ENCODE assay signal across 8 mouse cellular contexts in the genomic region with DNA sequence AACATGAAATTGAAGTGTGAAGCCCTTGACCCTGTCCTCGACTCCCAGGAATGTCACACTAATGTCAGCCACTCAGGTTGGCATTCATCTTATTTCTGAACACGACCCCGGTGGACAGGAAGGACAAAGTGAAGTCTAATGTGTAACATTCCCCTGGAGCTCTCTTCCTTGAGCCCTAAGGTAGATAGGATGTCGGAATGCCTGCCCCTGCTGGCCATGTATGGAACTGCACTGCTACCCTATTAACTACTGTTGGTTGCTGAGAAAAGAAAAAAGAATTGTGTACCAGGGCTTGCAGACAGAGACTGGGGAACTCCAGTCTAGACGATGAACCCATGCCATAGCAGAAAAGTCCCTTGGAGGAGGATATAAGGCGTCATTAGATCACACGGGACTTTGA.
DNase-seq lines count a peak whose midpoint lies in the region; ATAC-seq and TF ChIP-seq lines count a peak whose summit lies in the region.

No protein-coding gene starts in this region.

- peaks cover 2% of the 10 kb centered on the region for H3K4me1 ChIP-seq in hindbrain, embryonic 11.5 days (replicated peaks; ENCODE audit: control insufficient read depth, insufficient read depth, low read length)
- H3K4me1 ChIP-seq in hindbrain, embryonic 13.5 days (replicated peaks), result peaks cover 29% of the 10 kb centered on the region
- H3K4me1 ChIP-seq in cortical plate, adult 2 months (ENCODE audit: control insufficient read depth, insufficient read depth, low read length), result no peaks in the 10 kb centered on the region
- H3K4me1 ChIP-seq in midbrain, embryonic 14.5 days (ENCODE audit: control insufficient read depth, insufficient read depth, low read length), result peaks cover 23% of the 10 kb centered on the region

- H3K4me2 ChIP-seq in hindbrain, embryonic 11.5 days (replicated peaks; ENCODE audit: low read depth, low read length), result no peak overlapping the region
- H3K4me2 ChIP-seq in hindbrain, embryonic 13.5 days, result no peak overlapping the region
- H3K4me2 ChIP-seq in midbrain, embryonic 14.5 days (ENCODE audit: low read length), result no peak overlapping the region

- no peaks in the 10 kb centered on the region for H3K9me3 ChIP-seq in hindbrain, embryonic 11.5 days (ENCODE audit: control insufficient read depth, low read length)
- no peaks in the 10 kb centered on the region for H3K9me3 ChIP-seq in hindbrain, embryonic 13.5 days
- no peaks in the 10 kb centered on the region for H3K9me3 ChIP-seq in midbrain, embryonic 14.5 days (ENCODE audit: control insufficient read depth, low read length)

- peak; percentile 83 for DNase-seq in hindbrain, embryonic 11.5 days (ENCODE audit: low spot score)
- DNase-seq in 3T3-L1 (ENCODE audit: low read depth, low spot score) (peak; percentile 42), Patski (ENCODE audit: low read depth, low spot score) (no peak)
- peak; percentile 61 for DNase-seq in kidney, postnatal 10 days
- DNase-seq in midbrain, embryonic 14.5 days, result peak; percentile 85

- H3K27ac ChIP-seq in hindbrain, embryonic 11.5 days (ENCODE audit: low read depth, low read length), result no peak overlapping the region
- H3K27ac ChIP-seq in hindbrain, embryonic 13.5 days, result no peak overlapping the region
- H3K27ac ChIP-seq in cortical plate, adult 2 months (ENCODE audit: insufficient read depth, low read length), result no peak overlapping the region
- H3K27ac ChIP-seq in midbrain, embryonic 14.5 days (replicated peaks; ENCODE audit: low read depth, low read length), result no peak overlapping the region

- no peak overlapping the region for H3K4me3 ChIP-seq in hindbrain, embryonic 11.5 days (ENCODE audit: low read depth, low read length)
- no peak overlapping the region for H3K4me3 ChIP-seq in hindbrain, embryonic 13.5 days
- no peak overlapping the region for H3K4me3 ChIP-seq in cortical plate, adult 2 months (ENCODE audit: insufficient read depth, low read length)
- H3K4me3 ChIP-seq in midbrain, embryonic 14.5 days (replicated peaks; ENCODE audit: low read depth, low read length), result no peak overlapping the region

- TF ChIP-seq POLR2A in cortical plate, adult 2 months (IDR thresholded peaks at IDR 0.05; ENCODE audit: extremely low read depth, insufficient read depth, low read length), result no peak

- no peaks in the 10 kb centered on the region for H3K36me3 ChIP-seq in hindbrain, embryonic 11.5 days (ENCODE audit: control insufficient read depth, insufficient read depth, low read length)
- no peaks in the 10 kb centered on the region; the same call in 1 of the 2 replicates for H3K36me3 ChIP-seq in hindbrain, embryonic 13.5 days
- no peaks in the 10 kb centered on the region for H3K36me3 ChIP-seq in midbrain, embryonic 14.5 days (ENCODE audit: control insufficient read depth, insufficient read depth, low read length)

- no peak for ATAC-seq in hindbrain, embryonic 11.5 days (ENCODE audit: low FRiP score)
- no peak for ATAC-seq in hindbrain, embryonic 13.5 days (ENCODE audit: low FRiP score)
- ATAC-seq in Patski, result no peak
- no peak for ATAC-seq in midbrain, embryonic 14.5 days (ENCODE audit: low FRiP score, low TSS enrichment)
- no peak for ATAC-seq in inflammation-experienced regulatory T-cells, adult 6 months

- no peak overlapping the region for H3K9ac ChIP-seq in hindbrain, embryonic 11.5 days (ENCODE audit: low read depth, low read length)
- no peak overlapping the region for H3K9ac ChIP-seq in hindbrain, embryonic 13.5 days
- no peak overlapping the region for H3K9ac ChIP-seq in midbrain, embryonic 14.5 days (replicated peaks; ENCODE audit: low read length)

- in situ Hi-C loops in Patski (cut with MboI; ENCODE audit: low pct_unique_long_range_greater_than_20kb), result no loop called here

- POLR2A ChIA-PET in Patski (lab: Charles Lee), result no interaction called here

- H3K27me3 ChIP-seq in hindbrain, embryonic 11.5 days (ENCODE audit: control insufficient read depth, insufficient read depth, low read length), result no peaks in the 10 kb centered on the region
- H3K27me3 ChIP-seq in hindbrain, embryonic 13.5 days, result 0 out of 2 replicates have a peak, but pooled peaks cover 2% of the 10 kb centered on the region
- H3K27me3 ChIP-seq in Patski, result peaks cover 5% of the 10 kb centered on the region
- no peaks in the 10 kb centered on the region for H3K27me3 ChIP-seq in midbrain, embryonic 14.5 days (ENCODE audit: control insufficient read depth, insufficient read depth, low read length)

- 37% methylated on average over 7 of the region's 7 CpGs for WGBS in hindbrain, embryonic 11.5 days
- 35% methylated on average over 7 of the region's 7 CpGs for WGBS in hindbrain, embryonic 13.5 days
- WGBS in midbrain, embryonic 14.5 days, result 33% methylated on average over 7 of the region's 7 CpGs

- CTCF ChIA-PET in Patski (lab: Charles Lee), result interaction anchor here (1.0 kb wide), 1 partner anchor 281 kb away, joined by 3 read pairs; no protein-coding TSS in a partner anchor

- TF ChIP-seq CTCF in Patski (IDR thresholded peaks at IDR 0.05), result peak; percentile 74
- peak; percentile 87 for TF ChIP-seq CTCF in cortical plate, adult 2 months (IDR thresholded peaks at IDR 0.05; ENCODE audit: extremely low read depth, insufficient read depth, low read length)
